Mouse (Mus musculus) cerebellum, adult 18-20 months (tissue): ENCODE data around the gene Jdp2.

Source experiments
- DNase-seq, 2 experiments: peaks; one replicate each; pipeline ENCODE4 v3.0.0; 2021

Jdp2 gene

DNA sequence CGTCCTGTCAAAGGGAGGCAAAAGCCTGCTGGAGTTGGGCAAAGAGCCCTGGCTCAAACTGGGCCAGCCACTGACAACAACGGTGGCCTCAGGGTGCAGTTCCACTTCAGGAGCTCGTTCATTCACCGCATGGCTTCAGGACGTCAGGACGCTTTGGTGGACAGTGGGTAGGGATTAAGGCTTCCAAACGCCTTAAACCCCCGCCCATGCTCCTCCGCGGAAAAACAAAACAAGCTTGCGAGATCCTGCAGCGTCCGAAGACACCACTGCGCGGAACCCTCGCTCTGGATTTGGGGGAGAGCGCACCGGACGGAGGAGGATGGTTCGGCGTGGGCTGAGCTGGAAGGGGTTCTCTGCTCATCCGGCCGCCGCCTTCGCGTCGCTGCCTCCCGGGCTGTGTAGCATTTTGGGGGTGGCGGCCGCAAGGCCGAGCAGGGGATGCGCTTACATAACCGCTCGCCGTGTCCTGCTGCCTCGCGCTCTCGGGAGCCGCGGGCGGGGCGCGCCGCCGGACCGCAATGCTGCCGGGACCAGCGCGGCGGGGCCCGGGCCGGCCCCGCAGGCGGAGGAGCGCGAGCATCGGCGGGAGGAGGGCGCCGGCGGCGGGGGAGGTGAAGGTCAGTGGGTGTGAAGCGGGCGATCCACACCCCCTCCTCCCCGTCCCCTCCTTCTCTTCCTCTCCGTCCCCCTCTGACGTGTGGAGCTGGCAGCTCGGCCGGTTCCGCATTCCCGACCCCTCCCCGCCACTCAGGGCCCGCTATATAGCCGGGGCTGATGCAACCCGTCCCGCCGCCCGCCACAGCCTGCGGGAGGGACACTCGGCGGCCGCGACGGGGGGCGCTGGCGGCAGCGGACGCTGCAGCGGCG is at the start of gene Jdp2:
Gene Jdp2, plus strand, starts transcription at position 417 of the 867 bp plus-strand sequence.
- DNase-seq, result peak; percentile 79 to 85

GRCm38 (mm10) chr12:85549661-85550060 is 49.2 kb upstream of the Jdp2 start:
- no peak for DNase-seq

GRCm38 (mm10) chr12:85550435-85550834 is 48.4 kb upstream of the Jdp2 start:
- DNase-seq, result no peak

DNA sequence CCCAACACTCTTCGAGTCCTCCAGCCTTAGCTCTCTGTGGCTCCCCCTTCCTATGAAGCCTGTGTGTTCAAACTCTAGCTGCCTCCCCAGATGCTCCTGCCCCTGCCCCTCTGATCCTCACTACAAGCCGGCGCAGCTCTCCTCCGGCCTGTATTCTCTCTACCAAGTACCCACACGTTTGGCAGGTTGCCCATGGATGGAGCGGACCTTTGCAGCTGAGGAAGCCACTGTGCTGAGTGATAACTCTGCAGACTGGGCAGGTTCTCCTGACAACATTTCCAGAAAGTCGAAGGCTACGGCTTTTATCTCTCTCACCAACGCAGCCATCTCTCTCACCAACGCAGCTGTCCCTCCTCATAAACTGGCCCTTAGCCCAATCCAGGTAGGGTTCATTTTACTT is 39.5 kb upstream of the Jdp2 start:
- no peak for DNase-seq

DNA sequence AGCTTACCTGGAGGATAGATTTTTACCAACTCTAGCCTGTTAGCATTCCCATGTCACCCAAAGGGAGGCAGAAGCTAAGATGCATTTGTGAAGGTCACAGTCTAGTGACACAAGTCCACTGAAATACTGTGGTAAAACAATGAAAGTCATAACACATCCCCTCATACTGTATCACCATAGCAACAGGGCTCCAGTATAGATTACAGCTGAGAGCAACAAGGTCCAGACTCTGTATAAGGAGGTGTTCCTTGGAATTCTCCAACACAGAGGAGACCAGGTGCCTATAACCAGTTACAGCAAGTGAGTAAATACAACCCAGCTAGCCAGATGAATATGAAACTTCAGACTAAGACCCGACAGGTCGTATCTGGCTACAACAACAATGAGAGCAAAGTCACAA is 33.4 kb upstream of the Jdp2 start:
- DNase-seq, result no peak

DNA sequence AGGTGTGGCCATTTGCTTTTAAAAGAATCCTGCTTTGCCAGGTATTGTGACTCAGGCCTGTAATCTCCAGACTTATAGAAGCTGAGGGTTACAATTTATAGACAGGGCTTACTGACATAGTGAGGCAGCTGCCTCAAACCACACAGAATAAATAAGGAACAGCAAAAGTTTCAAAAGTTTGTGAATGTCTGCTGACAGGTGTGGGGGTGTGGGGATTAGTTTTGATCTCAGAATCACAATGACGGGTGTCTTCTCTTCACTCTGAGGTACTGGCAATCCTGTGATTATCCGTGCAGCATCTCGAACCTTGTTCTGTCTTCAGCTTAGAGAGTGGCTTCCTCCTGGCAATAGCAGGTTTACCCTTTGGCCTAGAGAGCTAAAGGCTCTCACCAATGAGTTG is 30.5 kb upstream of the Jdp2 start:
- DNase-seq, result no peak

DNA sequence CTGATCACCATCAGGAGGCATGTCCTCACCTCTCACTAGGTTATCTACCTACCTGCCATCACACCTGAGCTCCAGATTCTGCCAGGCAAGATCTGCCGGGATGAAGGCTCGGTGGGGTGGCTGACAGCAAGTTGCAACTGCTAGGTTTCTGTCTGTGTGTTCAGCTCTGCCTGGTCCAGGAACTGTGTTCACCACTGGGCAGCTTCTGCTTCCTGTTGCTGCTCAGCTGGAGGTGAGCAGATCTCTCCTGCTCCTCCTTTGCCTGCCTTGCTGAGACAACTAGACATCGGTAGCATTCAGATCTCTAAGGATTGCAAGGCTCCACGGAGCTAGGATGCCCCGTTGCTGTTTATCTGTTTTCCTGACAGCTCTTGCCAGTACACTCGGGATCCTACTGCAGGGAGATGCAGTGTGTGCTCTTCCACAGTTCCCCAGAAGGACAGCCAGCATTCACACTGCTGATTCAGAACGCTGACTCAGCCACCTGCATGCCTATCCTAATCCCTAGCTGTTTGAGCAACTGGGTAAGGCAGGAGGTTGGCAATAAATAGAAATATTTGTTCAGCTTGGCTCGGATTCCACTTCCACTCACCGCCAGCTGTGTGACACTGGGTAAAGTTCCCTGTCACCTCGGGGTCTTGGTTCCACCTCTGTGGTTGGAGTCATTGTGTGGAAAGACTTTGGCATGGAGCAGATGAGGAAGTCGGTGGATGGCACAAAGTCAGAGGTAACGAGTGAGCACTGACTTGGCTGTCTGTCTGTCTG is 29.3 kb upstream of the Jdp2 start:
- no peak for DNase-seq

DNA sequence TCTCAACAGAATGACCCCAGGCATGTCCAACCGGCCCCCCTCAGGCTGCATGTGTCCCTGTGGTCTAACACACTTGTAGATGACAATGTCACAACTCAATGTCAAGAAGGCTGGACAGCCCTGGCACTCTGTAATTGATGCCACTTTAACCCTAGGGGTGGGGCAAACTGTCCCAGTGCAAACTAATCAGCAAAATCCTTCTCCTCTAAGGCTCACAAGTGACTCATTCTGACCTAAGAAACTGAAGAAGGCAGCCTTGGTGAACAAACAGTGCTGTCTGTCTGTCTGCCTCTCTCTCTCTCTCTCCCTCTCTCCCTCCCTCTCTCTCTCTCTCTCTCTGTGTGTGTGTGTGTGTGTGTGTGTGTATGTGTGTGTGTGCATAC is 28.7 kb upstream of the Jdp2 start:
- DNase-seq, result no peak

DNA sequence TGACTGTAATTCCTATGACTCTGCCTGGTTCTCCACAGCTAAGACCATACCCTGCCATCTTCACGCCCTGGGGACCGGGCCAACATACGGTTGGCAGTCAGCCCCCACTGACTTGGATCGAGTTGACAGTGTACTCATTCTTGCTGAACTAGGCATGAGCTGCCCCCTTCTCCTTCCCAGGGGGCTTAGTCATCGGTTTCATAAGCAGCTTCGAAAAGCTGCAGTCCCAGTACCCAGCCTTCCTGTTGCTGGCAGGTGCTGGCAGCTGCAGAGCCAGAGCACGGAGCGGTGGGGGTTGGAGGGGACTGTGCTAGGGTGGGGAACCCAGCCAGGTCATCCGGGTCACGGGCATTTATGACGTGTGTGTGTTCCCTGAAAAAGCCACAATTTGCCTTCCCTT is 27.5 kb upstream of the Jdp2 start:
- DNase-seq, result peak; percentile 17 to 36

DNA sequence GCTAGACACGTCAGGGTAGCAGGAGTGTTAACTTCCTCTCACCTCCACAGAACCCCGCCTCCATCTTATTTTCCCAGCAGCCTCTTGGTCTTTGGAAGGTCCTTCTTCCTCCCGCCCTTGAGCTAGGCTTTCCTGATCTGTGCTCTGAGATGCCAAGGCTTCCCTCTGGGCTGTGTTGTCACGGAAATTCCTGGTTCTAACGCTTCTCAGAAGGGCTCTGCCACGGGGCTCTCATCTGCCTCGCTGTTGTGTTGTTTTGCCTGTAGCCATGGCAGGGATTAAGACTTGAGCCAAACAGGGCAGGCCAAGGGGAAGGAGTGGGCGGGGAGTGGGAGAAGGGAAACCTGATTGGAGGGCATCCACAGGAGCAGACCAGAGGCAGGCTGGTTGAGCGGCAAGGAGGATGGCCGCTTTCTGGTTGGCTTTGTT is 26.8 kb upstream of the Jdp2 start:
- DNase-seq, result peak; percentile 39 to 61

- DNase-seq, result no peak
Observed at GRCm38 (mm10) chr12:85574806-85575495, 23.9 kb upstream of the Jdp2 start.

DNA sequence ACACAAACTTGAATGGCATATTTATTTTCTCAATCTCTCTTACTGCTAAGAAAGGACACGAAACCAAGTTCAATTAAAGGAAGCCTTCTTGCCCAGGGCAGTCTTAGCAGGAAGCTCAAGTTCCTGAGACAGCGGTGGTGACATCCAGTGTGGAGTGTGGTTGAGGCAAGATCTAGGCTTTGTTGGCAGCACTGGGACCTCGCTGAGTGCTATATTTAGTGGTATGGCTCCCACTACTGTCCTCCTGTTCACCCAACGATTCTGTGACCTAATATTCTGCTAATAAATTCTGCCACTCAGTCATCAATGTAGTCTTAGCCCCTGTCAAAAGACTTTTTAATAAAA is 23.4 kb upstream of the Jdp2 start:
- no peak for DNase-seq

- no peak for DNase-seq
Observed at GRCm38 (mm10) chr12:85581261-85582066, 17.4 kb upstream of the Jdp2 start.

- DNase-seq, result no peak
Observed at GRCm38 (mm10) chr12:85582067-85582316, 16.8 kb upstream of the Jdp2 start.

GRCm38 (mm10) chr12:85585761-85586258 is 13.0 kb upstream of the Jdp2 start:
- DNase-seq, result no peak

DNA sequence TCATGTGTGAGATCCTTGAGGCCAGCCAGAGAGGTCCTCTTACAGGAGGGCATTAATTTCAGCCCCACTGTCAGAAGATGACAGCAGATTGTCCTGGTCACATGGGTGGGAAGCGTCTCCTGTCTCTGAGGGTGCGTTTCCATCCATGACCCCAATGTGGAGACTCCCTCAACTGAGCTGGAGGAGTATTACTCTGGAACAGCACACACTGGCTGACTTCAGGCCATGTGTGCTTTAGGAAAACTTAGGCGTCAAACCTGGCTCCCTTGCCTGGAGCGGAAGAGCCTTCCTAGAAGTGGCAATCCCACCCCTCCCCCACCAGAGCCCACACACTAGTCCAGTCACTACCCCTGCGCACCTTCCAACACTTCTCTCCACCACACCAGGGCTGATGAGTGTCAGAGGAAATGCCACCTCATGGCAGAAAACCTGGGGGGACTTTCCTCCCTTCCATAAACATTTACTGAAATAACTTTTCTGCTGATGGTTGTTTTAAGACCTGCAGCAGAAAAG is 8.9 kb upstream of the Jdp2 start:
- DNase-seq, result no peak

GRCm38 (mm10) chr12:85592943-85593342 is 5.9 kb upstream of the Jdp2 start:
- DNase-seq, result no peak

DNA sequence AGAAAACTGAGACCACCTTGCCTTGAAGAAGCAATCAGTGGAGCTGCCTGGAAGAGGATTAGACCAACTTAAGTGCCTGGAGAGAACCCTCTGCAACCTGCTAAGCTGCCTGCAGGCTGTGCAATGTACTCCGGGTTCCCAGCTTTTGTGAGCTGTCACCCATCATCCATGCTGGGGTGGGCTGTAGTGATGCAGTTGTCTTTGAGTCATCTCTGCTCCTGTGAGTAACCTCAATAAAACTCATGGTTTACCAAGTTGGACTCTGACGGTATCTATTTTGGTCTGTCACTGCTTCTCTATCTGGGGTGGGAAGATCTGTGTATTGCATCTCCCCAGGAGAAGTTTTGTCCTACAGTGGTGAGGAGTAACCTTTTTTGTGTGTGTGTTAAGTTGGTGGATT is 4.4 kb upstream of the Jdp2 start:
- no peak for DNase-seq

GRCm38 (mm10) chr12:85598053-85598452 is 774 bp upstream of the Jdp2 start:
- no peak for DNase-seq

DNA sequence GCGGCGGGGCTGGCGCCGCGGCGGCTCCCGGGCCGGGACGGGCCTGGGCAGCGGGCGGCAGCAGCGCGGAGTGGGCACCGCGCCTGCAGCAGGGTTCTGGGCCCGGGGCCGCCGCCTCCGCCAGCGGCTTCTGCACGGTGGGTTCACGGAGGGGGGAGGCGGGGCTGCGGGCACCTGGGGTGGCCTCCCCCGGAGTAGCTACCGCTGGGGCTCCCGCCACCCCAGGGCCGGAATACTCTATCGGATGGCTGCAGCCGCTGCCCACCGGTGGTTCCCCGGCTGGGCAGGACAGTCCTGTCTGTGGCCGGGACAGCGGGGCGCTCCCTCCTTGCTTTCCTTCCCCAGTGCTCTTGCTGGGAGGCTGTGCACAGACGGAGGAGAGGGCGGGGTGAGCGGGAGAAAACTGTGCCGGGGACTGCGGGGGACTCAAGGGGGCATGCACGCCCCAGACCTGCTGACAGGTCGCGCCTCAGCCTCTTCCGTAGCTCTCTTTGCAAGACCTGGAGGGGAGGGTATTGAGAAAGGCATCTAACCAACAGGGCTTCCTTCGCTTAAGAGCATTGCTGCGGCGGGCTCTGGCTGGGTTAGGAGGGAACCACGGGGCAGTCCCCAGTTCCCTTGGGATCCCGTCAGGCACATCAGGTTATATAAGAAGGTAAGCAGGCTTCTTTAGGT is 788 bp downstream of the Jdp2 start:
- DNase-seq, result peak; percentile 63 to 68

- DNase-seq, result no peak
Observed at GRCm38 (mm10) chr12:85600637-85601036, 1.8 kb downstream of the Jdp2 start.

DNA sequence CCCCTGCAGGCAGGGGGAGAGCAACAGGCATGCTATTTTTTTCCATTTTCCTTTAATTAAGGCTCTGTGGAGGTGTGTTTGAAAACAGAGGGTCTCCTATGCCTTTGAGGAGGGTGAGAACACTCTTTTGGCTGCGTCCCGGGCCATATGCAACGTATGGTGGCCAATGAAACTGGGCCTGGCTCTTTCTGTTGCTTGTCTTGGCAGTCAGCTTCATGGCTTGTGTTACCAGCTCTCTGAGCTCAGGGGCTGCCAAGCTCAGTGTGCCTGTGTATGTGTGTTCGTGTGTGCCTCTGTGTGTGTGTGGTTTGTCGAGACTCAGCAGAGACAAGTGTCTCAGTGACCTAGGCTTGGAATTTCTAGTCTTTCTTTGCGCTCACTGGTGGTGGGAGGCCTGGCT is 2.7 kb downstream of the Jdp2 start:
- DNase-seq, result peak in 1 of 2 experiments; percentile 32
